Mouse (Mus musculus): Measurements from ENCODE around the gene Prmt3. TPM values are rescaled to one million over a fixed set of nuclear protein-coding genes. Genes with fewer than 3 reads are reported as not detected.

The Prmt3 gene
- total RNA-seq, 2 experiments from 2014 or later: 20.0 TPM

Other genes starting within 250 kb of the Prmt3 start
- 1 to 10 TPM; 1.3 to 2.0 TPM for gene Dbx1, start 141.5 kb upstream of the Prmt3 start, total RNA-seq (2021)
- 1 to 10 TPM; 2.6 TPM for gene Htatip2, start 19.2 kb upstream of the Prmt3 start, total RNA-seq (2021)
- gene Slc6a5, start 131.8 kb downstream of the Prmt3 start, total RNA-seq (2021): under 1 TPM in 1 of 2 experiments, not detected in 1; 0.02 TPM
- gene Nell1, start 196.5 kb downstream of the Prmt3 start, total RNA-seq (2021): under 1 TPM; 0.15 to 0.52 TPM

Data from gastrocnemius, postnatal 4 days (tissue).